Mouse (Mus musculus): ENCODE results near the gene Prdx6.
A peak's percentile ranks its signal among the peaks of the same experiment; 100 is the strongest.

The Prdx6 gene

DNA sequence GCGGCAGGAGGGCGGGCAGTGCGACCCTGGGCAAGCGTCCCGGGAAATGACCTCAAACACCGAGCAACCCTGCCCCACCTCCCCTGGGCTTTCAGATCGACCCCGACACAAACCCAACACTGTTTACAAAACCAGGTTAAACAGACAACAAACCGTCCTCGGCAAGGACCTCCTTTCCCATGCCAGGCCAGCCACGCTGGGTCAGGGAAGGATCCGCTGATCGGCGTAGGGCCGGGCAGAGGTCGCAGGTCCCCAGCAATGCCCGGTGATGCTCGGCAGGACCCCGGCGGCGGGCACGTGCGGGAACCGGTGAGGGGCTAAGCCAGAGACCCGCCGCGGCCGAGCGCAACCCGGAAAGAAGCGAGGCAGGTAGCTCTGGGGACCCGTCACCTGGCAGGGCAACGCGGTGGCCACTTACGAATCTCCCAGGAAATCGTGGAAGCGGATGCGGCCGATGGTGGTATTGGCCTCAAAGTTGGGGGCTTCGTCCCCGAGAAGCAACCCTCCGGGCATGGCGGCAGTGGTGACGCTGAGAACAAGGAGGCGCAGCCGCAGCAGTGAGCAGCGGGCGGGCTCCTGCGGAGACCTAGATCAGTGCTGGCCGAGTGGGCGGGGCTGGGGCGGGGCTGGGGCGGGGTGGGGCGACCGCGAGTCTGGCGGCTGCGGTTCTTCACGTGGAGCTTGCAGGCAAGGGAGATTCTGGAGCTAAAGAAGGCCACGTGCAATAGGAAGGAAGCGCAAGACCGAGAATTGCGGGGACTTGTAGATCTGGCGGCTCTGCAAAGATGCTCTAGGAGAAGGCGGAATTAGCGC lies at the start of gene Prdx6:
Prdx6 (minus strand) TSS at position 616 of the 813 bp plus-strand sequence.
- peak; percentile 89 for DNase-seq (ENCODE audit: low spot score)

DNA sequence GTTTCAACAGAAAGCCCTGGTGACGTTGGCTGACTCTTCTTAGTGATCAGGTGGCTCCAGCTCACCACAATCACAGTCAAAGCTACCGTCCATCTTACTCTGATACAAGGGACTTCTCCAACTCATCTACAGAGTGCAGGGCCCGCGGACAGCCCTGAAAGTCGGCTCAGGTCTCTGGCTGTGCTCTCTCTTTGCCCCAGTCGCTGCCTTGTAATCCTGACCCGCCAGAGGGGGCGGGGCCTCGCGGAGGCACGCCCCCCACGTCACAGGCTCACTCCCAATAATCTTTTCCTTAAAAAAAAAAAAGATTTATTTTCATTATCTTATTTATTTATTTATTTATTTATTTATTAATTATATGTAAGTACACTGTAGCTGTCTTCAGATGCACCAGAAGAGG lies 37.2 kb upstream of the Prdx6 start:
- no peak for DNase-seq (ENCODE audit: low spot score)

DNA sequence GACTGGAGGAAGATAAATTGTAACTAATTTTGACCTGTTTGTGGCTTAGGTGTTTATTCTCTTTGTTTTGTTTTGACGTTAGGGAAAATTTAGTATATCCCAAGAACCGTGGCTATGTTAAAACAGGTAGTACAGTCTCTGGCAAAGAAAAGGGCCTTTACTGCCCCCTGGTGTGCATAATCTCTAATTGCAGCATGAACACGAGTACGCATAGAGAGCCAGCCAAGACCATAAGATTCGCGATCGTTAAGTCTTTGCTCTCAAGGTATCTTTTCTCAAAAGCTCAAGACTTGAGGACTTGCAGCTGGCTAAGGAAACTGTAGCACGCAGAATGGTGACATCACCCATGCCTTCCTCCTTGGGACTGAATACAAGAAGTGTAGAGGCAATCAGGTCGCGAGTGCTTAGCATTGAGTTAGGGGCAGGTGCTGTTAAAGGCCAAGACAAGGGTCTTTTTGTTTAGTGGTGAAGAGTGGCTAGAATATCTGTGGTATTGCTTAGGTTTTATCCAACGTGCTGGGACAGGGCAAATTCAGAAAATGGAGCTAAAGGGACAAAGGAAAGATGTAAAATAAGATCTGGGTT lies 35.8 kb upstream of the Prdx6 start:
- DNase-seq (ENCODE audit: low spot score) = peak; percentile 46

DNA sequence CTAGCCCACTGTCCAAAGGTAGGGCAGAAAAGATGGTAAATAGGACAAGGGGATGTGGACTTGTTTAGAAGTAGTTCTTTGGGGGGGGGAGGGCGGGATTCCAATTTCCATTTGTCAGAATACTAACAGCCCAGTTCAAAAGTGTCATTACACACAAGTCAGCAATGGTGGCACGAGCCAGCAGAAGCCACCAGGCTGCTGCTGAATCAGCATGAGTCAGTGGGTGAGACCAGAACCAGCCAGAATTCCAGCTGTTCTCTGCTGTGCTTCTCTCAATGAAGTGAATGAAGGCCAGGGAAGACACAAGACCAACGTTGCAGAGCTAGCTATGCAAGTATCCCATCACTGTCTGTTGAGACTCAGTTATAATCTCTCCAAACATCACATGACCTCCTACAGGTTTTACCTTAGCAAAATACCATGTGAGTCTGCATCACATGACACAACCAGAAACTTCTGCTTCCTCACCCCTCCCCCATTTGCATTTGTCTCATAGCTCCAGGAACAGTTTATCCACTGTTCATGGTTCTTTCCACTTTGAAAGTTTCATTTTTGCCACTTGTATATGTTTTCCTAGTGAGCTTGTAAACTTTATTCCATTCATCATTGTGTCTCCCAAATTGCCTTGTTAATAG lies 30.2 kb upstream of the Prdx6 start:
- DNase-seq (ENCODE audit: low spot score) = no peak

DNA sequence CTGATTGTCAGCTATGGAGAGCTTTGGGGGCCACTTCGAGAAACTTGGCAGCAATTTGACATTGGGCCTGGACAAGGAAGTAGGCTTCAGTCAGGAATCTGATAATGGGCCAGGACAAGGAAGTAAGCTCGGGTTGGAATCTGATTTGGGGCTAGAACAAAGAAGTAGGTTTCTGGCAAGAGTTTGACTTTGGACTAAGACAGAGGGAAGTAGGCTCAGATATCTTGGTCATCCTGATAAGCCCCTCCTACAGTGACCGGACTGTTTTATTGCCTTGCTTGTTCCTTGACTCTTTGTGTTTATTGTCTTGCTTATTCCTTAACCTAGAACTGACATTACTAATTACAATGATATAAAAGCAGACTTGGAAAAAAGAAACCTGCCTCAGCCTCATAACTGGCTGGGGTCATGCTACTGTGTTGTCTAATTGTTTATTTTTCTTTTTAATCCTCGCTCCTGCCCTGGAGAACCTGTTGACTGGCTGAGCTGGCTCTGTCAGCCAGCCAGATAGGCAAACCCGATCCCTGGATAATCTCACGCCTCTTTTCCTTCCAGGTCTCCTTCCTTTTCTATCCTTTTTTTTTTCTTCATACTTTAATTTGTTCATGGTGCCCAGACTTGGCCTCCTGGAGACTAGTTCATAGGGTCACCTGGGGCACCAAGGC lies 28.4 kb upstream of the Prdx6 start:
- DNase-seq (ENCODE audit: low spot score) = no peak

DNA sequence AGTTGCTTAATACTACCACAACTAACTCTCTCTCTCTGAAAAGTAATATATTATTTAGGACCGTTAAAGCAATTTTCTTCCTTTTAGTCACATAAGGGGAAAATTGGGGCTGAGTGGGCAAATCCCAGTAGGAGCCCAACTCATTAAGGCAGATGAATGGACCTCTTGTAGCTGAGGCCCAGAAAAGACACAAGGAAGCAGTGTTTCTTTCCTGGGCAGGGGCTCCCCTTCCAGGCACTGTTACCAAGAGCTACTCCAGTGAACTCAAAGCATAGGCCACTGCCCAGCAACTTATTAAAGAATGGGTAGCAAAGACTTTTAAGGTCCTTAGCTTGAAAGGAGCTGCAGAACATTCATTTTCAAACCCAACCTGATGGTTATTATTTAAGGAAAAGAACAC lies 22.5 kb upstream of the Prdx6 start:
- DNase-seq (ENCODE audit: low spot score) = no peak

DNA sequence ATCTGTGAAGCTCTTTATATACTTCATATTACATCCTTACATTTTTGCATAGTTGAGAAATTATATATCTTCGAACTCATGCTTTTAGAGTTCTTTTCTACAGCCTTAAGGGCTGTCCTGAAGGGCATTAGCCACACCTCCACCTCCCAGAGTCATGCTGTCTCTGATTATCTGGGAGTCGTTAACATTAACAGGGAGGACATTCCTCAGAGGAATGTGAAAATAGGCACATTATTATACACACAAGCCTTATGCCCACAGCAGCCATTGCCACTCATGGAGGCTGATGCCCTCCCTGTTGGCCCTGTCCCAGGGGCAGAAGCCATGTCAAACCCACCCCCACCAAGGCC lies 20.4 kb upstream of the Prdx6 start:
- DNase-seq (ENCODE audit: low spot score) = no peak

DNA sequence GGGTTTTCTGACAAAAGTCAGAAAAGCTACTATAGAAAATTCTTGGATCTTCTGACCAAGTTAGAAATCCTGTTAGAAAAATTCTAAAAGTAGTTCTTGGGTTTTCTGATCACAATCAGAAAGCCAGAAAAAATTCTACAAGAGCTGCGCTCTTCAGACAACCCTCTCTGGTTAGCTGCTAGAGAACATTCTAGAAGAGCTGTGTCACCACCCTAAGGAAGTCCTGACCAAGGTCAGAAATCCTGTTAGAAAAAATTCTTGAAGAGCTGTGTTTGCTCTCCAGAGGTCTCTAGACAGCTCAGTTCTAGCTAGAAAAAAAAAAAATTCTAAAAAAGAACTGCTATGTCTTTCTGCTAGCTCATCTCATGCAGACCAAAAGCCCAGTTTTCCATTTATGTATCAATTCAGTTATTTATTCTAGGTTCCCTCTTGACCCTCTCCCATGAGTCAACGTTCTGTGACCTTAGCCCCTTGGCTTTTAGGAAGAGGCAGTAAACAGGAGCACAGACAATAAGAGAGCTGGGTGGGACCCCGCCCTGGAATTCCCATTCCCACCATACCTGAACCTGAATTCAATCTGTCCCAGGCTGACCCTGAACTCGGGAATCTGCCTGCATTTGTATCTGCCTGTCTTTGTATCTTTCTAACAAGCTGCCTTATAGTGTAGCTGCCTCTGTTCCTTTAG lies 19.9 kb upstream of the Prdx6 start:
- DNase-seq (ENCODE audit: low spot score) = no peak

DNA sequence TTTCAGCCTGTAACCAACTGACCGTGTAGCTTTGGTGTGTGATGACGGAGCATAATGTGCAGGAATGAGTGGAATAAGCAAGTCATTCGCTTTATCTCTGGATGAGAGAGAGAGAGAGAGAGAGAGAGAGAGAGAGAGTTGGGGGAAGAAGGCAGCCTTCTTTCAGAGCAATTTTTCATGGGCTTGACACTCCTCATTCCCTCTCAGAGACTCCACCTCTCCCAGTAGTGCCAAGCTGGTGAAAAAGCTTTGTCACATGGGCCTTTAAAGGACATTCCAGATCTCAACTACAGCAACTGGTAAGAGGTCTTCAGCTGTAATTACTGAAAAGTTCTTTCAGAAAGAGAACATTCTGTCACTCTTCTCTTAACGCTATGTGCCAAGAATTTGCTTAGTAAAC lies 18.3 kb upstream of the Prdx6 start:
- no peak for DNase-seq (ENCODE audit: low spot score)

DNA sequence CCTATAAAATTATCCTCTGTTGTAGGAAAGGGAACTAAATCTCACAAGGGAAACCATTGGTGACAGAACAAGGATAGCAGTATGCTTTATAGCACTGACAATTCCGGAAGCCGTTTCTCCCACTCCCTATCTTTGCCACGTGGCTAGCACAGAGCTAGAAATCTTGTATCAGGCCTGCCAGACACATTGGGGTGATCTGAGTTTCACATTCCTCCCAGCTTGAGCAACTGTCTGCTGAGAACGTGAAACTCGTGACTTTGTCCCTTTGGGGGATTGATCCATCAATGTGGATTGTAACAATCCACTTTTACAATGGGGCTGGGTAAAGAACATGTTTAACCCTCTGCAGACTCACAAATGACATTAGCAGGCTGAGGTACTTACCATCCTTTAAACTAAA lies 17.9 kb upstream of the Prdx6 start:
- no peak for DNase-seq (ENCODE audit: low spot score)

DNA sequence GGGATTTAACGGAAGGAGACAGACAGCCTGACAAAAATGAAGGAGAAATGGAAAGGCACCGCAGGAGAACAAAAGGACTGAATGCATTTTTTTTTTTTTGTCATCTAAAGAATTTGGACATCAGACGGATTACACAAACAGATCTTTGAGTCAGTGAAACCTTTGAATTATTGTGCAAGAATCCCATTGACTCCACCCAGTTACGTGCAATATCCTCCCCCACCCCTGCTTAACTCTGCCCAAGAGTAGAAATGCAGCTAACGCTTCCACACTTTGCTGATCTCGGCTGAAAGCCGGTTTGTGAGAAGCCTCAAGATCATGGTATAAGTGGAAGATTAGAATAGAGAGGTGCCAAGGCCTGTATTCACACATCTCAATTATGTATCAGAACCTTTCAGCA lies 17.1 kb upstream of the Prdx6 start:
- no peak for DNase-seq (ENCODE audit: low spot score)

DNA sequence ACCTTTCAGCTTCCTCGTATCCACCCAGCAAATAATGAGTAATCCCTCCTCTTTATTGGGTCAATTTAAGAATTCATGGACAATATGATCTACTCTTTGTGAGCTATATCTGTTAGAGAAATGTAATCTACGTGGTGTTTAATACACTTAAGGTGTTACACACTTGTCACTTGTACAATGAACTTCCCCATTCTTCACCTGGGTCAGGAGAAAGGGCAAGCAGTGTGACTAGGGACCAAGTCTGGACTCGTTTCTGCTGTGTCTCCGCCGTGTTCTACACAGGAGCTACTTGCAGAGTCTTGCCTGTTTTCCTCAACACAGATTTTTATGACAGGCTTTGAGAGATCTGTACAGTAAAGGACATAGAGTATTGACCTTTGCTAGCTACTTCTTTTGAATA lies 13.9 kb upstream of the Prdx6 start:
- DNase-seq (ENCODE audit: low spot score) = no peak

DNA sequence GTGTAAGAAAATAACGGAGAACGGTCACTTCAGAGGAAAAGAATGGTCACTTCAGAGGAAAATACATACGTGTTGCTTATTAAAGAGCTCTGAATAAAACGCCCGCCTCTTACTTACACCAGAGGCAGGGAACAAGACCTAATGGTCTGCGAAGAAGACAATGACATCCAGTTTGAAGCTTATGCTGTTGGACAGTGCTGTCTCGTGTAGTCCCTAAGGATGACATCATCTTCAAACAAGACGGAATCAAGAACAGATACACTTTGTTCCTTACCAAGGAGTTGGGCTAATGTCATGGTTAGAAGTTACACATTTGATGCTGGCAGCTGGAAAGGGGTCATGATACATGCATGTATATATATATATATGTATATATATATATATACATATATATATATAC lies 12.6 kb upstream of the Prdx6 start:
- no peak for DNase-seq (ENCODE audit: low spot score)

DNA sequence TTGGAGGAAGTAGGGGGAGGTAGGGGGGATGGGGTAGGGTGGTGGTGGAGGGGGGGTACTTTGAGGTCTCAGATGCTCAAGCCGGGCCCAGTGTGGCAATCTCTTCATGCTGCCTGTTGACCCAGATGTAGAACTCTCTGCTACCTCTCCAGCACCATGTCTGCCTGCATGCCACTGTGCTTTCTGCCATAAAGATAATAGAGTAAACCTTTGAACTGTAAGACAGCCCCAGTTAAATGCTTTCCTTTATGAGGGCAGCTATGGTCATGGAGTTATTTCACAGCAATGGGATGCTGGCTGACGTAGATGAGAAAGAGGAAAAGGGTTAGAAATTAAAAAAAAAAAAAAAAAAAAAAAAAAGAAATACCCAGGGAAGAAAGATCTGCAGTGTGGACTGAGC lies 11.5 kb upstream of the Prdx6 start:
- no peak for DNase-seq (ENCODE audit: low spot score)

DNA sequence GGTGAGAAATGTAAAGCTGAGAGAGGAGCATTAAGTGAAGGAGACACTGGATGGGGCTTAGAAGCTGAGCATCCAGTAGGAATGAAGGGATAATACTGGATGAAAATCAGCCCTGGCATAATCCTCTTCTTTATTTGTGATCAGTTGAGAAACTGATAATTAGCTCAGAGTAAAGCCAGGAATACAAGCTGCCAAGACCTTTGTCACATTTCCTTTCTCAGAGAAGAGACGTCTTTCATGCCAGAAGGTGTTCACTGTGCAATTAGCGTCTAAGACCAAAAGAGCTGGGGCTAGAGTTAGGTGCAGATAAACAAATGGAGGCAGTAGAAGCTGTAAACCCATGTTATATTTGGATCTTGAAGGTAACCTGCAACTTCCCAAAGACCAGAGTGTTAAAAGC lies 9.7 kb upstream of the Prdx6 start:
- DNase-seq (ENCODE audit: low spot score) = no peak

DNA sequence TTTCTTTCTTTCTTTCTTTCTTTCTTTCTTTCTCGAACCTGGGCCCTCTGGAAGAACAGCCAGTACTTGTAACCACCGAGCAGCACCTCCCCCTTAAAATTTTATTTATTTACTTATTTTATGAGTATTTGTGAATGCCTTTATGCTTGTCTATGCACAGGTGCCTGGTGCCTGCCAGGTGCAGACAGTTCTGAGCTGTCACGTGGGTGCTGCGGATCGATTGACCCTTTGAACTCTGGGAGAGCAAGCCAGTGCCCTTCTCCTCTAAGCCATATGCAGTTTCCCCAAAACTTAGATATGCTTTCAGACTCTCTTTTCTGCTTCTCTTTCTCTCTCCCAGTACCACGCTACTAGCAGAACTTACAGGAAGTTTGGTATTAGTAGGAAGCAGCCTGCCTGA lies 8.1 kb upstream of the Prdx6 start:
- no peak for DNase-seq (ENCODE audit: low spot score)

DNA sequence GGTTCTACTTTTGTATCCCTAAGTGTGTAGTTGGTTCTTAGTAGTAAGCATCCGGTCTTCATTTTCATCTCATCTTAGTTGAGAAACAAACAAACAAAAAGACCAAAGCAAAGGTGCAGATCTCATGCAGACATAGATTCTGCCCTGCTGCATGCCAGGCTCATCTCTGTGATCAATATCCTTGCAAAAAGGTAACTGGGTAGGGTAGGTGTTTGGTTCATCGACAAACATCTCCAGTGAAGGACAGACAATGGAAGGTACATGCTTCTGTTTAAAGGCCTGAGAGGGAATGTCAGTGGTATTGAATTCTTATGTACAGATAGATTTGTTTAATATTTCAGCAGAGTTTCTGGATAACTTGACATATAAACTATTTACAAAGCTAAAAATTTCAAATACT lies 7.3 kb upstream of the Prdx6 start:
- DNase-seq (ENCODE audit: low spot score) = no peak

DNA sequence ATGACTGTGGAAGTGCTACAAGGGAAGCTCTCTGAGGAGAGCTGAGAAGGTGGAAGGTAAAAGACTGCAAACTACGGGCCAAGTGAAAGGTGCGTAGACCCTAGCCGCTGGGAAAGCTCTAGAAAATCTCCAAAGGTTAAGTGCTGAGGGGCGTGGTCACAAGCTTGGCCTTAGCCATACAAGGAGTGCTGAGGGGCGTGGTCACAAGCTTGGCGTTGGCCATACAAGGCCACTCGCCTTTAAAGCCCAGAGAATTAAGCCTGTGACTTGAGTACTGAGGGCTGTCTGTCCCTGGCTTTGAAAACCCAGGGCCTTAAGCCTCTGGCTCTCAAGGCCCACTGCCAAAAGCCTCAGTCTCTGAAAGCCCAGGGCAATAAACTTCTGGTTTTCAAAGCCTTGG lies 5.9 kb upstream of the Prdx6 start:
- no peak for DNase-seq (ENCODE audit: low spot score)

DNA sequence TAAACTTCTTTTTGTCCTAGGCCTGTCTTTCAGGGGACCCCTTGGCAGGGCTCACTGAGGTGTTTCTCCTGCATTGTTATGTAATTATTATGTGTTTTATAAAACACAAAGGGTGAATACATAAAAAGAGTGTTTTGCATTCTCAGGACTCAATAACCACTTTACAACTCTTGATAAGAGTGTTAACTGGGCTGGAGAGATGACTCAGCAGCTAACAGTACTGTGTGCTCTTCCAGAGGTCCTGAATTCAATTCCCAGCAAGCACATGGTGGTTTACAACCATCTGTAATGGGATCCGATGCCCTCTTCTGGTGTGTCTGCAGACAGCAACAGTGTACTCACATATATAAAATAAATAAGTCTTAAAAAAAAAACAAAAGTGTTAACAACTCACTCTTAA lies 3.3 kb upstream of the Prdx6 start:
- DNase-seq (ENCODE audit: low spot score) = no peak

DNA sequence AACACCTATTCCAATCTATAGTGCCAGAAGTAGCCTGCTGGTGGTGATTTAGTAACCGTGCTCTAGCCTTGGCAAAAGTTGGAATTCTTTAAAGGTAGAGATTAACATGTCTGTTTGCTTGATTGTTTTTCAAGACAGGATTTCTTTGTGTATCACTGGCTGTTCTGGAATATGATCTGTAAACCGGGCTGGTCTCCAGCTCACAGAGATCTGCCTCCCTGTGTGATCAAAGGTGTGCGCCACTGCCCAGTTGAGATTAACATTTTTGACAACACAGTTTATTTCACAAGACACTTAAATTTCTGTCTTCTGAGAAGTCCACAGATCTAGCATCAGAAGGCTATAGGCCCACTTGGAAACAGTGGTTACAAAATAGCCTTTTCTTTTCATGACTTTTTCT lies 1.9 kb upstream of the Prdx6 start:
- no peak for DNase-seq (ENCODE audit: low spot score)

DNA sequence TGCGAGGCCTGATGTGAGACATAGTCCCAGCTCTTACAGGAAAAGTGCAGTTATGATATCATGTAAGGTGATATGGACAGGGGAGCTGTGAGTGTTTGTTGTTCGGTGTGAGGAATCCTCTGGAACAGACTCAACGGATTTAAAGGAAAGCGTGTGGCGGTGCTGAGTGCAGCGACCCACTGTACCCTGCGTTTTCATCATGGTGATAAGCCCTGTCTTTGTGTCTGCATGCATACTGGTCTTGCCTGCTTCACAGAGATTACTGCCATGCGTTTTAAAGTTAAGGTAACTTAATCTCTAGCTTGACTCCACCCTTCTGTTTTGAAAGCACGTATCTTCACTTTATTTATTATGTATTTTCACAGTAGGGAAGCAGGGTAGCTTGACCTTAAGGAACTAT lies 1.3 kb upstream of the Prdx6 start:
- DNase-seq (ENCODE audit: low spot score) = no peak

DNA sequence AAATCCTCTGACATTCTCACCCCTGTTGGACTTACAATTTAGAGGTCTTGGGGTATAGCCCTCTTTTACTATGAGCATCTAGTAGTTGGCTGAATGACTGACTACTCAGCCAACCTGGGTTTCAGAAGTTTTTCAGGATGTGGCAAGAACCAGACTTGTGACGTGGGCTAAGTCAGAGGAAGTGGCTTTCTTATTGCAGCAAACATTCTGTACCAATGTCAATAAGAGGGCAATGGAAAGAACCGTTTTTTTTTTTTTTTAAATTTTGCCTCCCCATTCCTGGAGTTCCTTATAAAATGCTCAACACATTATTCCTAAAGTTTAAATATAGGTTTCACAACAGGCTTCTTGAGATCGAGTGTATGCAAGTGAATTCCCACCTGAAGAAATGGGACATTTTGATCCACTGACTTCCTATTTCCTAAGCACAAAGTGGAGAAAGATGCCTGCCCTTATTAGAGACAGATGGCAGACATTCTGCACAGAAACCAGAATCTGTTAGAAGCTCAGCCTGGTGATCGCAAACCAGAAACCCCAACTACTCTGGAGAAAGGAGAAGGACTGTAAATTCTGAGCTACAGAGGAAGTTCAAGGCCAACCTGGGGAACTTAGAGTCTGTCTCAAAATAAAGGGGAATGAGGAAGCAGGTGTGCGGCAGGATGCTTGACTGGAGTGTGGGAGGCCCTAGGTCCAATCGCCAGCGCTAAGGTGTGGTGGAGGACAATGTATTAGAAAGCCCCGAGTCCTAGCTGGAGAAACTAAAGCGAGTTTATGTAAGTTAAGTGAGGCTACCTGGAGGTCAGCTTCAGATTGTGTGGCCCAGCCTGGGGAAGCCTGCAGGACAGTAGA lies 622 bp upstream of the Prdx6 start:
- DNase-seq (ENCODE audit: low spot score) = no peak
